Mouse (Mus musculus) urinary bladder, postnatal 36 days (tissue): ENCODE measurements around the gene Gm13272.
"Not testable (repeated sequence)": the region's sequence is repeated elsewhere in the genome, so short reads cannot be mapped to it uniquely, and the experiment has no call there.

ENCODE experiments used
- DNase-seq, 2 experiments: peaks; one replicate each; pipeline ENCODE4 v3.0.0; 2022; ENCODE audit warnings: low spot score in 2 of 2, mixed read lengths in 1 of 2

Gm13272 gene

GRCm38 (mm10) chr4:88785409-88785808 lies 5.8 kb downstream of the Gm13272 start, which contains the start of gene Gm13276:
TSS of gene Gm13276 (plus strand) at chr4:88785709.
- not testable (repeated sequence) for DNase-seq

GRCm38 (mm10) chr4:88788402-88788801 lies 8.8 kb downstream of the Gm13272 start, which contains the start of gene Gm13277:
TSS of gene Gm13277 (plus strand) at chr4:88788632.
- DNase-seq, result peak; percentile 34 to 72

GRCm38 (mm10) chr4:88791250-88791649 lies 11.6 kb downstream of the Gm13272 start, which contains the start of gene Gm13278:
TSS of gene Gm13278 (plus strand) at chr4:88791550.
- not testable (repeated sequence) for DNase-seq

- peak; percentile 74 to 83 for DNase-seq
Measured at GRCm38 (mm10) chr4:88793936-88794675, 14.5 kb downstream of the Gm13272 start, which contains the start of gene Gm13275. TSS of gene Gm13275 (plus strand) at chr4:88794487.

GRCm38 (mm10) chr4:88797097-88797496 lies 17.4 kb downstream of the Gm13272 start, which contains the start of gene Gm13279:
TSS of gene Gm13279 (plus strand) at chr4:88797397.
- DNase-seq, result not testable (repeated sequence)

GRCm38 (mm10) chr4:88799365-88799764 lies 19.7 kb downstream of the Gm13272 start, which contains the start of gene Gm13285:
TSS of gene Gm13285 (plus strand) at chr4:88799665.
- DNase-seq, result not testable (repeated sequence)

GRCm38 (mm10) chr4:88802954-88803353 lies 23.3 kb downstream of the Gm13272 start, which contains the start of gene Gm13287:
TSS of gene Gm13287 (plus strand) at chr4:88803254.
- DNase-seq, result not testable (repeated sequence)

- not testable (repeated sequence) for DNase-seq
Measured at GRCm38 (mm10) chr4:88805231-88805630, 25.6 kb downstream of the Gm13272 start, which contains the start of gene Gm13288. TSS of gene Gm13288 (plus strand) at chr4:88805531.

- peak in 1 of 2 experiments; percentile 36 for DNase-seq
Measured at GRCm38 (mm10) chr4:88805761-88806160, 26.1 kb downstream of the Gm13272 start.

- no peak for DNase-seq
Measured at GRCm38 (mm10) chr4:88815928-88816327, 36.3 kb downstream of the Gm13272 start, which contains the start of gene Ifna7. TSS of gene Ifna7 (plus strand) at chr4:88816228.

- no peak for DNase-seq
Measured at GRCm38 (mm10) chr4:88819659-88820058, 40.0 kb downstream of the Gm13272 start, which contains the start of gene Ifna11. TSS of gene Ifna11 (plus strand) at chr4:88819959.

- no peak for DNase-seq
Measured at GRCm38 (mm10) chr4:88822995-88823394, 43.3 kb downstream of the Gm13272 start.

GRCm38 (mm10) chr4:88827116-88827515 lies 47.5 kb downstream of the Gm13272 start, which contains the start of gene Ifna6:
TSS of gene Ifna6 (plus strand) at chr4:88827416.
- not testable (repeated sequence) for DNase-seq
